Mouse (Mus musculus): ENCODE results near the gene Vwc2l. TPM values are rescaled to one million over a fixed set of nuclear protein-coding genes. Genes with fewer than 3 reads are reported as not detected.

Gene Vwc2l
- total RNA-seq (2023), result not detected

GRCm38 (mm10) chr1:70725655-70726066, at the start of gene Vwc2l:
TSS of gene Vwc2l (plus strand) at chr1:70725715.

Data from CD8-positive naive resting alpha-beta T cell, adult 57 days (primary cell).